Mouse (Mus musculus): Measurements from ENCODE around the gene Dnajb11. TPM values are rescaled to one million over a fixed set of nuclear protein-coding genes. Genes with fewer than 3 reads are reported as not detected.
A peak's percentile ranks its signal among the peaks of the same experiment; 100 is the strongest.

Dnajb11 gene
- 41.3 and 44.8 TPM in 2 replicates for polyA plus RNA-seq (2012; rRNA removed)

DNA sequence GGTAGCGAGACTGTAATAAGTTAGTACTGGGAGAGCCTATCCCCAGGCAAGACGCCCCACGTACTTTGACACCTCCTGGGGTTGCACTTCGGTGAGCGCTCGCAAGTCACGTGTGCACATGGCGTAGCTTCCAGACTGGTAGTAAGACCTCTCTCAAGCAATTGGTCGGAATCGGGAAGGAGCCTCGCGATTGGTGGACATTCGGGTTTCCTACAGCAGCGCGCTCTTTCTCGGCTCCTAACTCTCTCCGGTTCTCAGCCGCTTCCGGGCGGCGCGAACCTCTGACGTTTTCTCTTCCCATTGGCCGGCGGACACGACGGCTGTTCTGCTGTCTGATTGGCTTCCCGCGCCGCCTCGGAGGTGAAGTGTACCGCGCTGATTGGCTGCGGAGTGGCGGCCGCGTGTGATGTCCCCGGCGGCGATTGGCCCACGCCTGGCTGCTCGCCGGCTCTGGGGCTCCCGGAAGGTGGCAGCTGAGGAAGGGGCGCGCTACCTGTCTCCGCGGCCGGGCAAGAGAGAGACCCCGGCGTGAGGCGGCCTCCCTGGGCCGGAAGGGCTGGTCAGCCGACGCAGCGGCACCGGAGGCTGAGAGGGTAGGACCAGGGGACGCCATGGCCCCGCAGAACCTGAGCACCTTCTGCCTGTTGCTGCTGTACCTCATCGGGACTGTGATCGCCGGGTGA is at the start of gene Dnajb11, which contains the start of gene Tbccd1:
Gene Dnajb11 (plus strand): TSS at position 415 of the 683 bp plus-strand sequence.
Gene Tbccd1 (minus strand): TSS at position 239 of the 683 bp plus-strand sequence.
- under 1% methylated on average over 62 of the region's 62 CpGs for WGBS
- Histone ChIP-seq H3K27me3 (ENCODE audit: control insufficient read depth, insufficient read depth, low read length) (no peaks in the 10 kb centered on the region), H3K4me3 (replicated peaks; ENCODE audit: insufficient read depth, low read depth, low read length) (peak within 1 kb of the TSS; percentile 72), H3K27ac (ENCODE audit: insufficient read depth, low read length) (peak within 1 kb of the TSS; percentile 17; the same call in 1 of the 2 replicates), H3K4me1 (ENCODE audit: control insufficient read depth, insufficient read depth, low read length) (peaks cover 3% of the 10 kb centered on the region; the same call in 1 of the 2 replicates)
- peak; percentile 58; the same call in 1 of the 2 replicates for TF ChIP-seq POLR2A (IDR thresholded peaks at IDR 0.05; ENCODE audit: borderline replicate concordance, insufficient read depth, low read length)
- TF ChIP-seq CTCF (IDR thresholded peaks at IDR 0.05; ENCODE audit: borderline replicate concordance, insufficient read depth, low read depth, low read length) = no peak
- peak; percentile 99 to 100 for DNase-seq

- 76% methylated on average over 2 of the region's 2 CpGs for WGBS
- no peak within 1 kb of the TSS for H3K27ac ChIP-seq (ENCODE audit: insufficient read depth, low read length)
- no peak for TF ChIP-seq CTCF (IDR thresholded peaks at IDR 0.05; ENCODE audit: borderline replicate concordance, insufficient read depth, low read depth, low read length)
- no peak for TF ChIP-seq POLR2A (IDR thresholded peaks at IDR 0.05; ENCODE audit: borderline replicate concordance, insufficient read depth, low read length)
- no peak for DNase-seq
- H3K4me1 ChIP-seq (ENCODE audit: control insufficient read depth, insufficient read depth, low read length) = 0 out of 2 replicates have a peak, but pooled peaks cover 6% of the 10 kb centered on the region
- no peak within 1 kb of the TSS for H3K4me3 ChIP-seq (replicated peaks; ENCODE audit: insufficient read depth, low read depth, low read length)
- H3K27me3 ChIP-seq (ENCODE audit: control insufficient read depth, insufficient read depth, low read length) = no peaks in the 10 kb centered on the region
These were observed 46.2 kb upstream of the Dnajb11 start, which contains the start of gene Crygs for GRCm38 (mm10) chr16:22811477-22811876. TSS of gene Crygs (minus strand) at chr16:22811577.

DNA sequence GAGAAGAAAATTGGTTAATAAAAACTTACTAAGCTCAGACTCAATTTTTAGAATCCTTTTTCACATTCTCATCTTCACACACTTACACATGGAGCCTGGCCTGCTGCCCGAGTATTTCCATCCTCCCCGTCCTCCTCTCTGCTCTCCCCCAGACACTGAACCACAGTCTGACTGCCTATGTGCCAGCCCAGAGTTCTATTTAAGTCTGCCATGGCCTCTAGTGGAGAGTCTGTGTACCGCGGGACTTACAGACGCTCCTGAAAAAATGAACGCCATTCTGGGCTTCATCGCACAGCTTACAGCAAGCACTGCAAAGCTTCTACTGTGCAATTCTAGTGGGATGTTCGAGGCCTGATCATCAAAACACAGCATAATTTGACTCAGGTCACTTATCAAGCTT is 36.9 kb upstream of the Dnajb11 start:
- no peak overlapping the region for H3K27ac ChIP-seq (ENCODE audit: insufficient read depth, low read length)
- 17% methylated on average over 8 of the region's 8 CpGs for WGBS
- DNase-seq = no peak
- H3K4me1 ChIP-seq (ENCODE audit: control insufficient read depth, insufficient read depth, low read length) = no peaks in the 10 kb centered on the region
- H3K27me3 ChIP-seq (ENCODE audit: control insufficient read depth, insufficient read depth, low read length) = no peaks in the 10 kb centered on the region
- H3K4me3 ChIP-seq (replicated peaks; ENCODE audit: insufficient read depth, low read depth, low read length) = no peak overlapping the region
- peak; percentile 48; the same call in 1 of the 2 replicates for TF ChIP-seq CTCF (IDR thresholded peaks at IDR 0.05; ENCODE audit: borderline replicate concordance, insufficient read depth, low read depth, low read length)
- no peak for TF ChIP-seq POLR2A (IDR thresholded peaks at IDR 0.05; ENCODE audit: borderline replicate concordance, insufficient read depth, low read length)

GRCm38 (mm10) chr16:22832932-22833525 is 24.6 kb upstream of the Dnajb11 start:
- WGBS = 73% methylated on average over 3 of the region's 3 CpGs

GRCm38 (mm10) chr16:22839146-22839857 is 18.3 kb upstream of the Dnajb11 start:
- H3K4me1 ChIP-seq (ENCODE audit: control insufficient read depth, insufficient read depth, low read length) = no peaks in the 10 kb centered on the region
- no peak overlapping the region for H3K4me3 ChIP-seq (replicated peaks; ENCODE audit: insufficient read depth, low read depth, low read length)
- TF ChIP-seq POLR2A (IDR thresholded peaks at IDR 0.05; ENCODE audit: borderline replicate concordance, insufficient read depth, low read length) = no peak
- no peak for TF ChIP-seq CTCF (IDR thresholded peaks at IDR 0.05; ENCODE audit: borderline replicate concordance, insufficient read depth, low read depth, low read length)
- DNase-seq = no peak
- WGBS = 85% methylated on average over 3 of the region's 3 CpGs
- no peaks in the 10 kb centered on the region for H3K27me3 ChIP-seq (ENCODE audit: control insufficient read depth, insufficient read depth, low read length)
- H3K27ac ChIP-seq (ENCODE audit: insufficient read depth, low read length) = no peak overlapping the region

More at GRCm38 (mm10) chr16:22832932-22833525, 24.6 kb upstream of the Dnajb11 start:
- Histone ChIP-seq H3K4me1 (ENCODE audit: control insufficient read depth, insufficient read depth, low read length) (no peaks in the 10 kb centered on the region), H3K4me3 (replicated peaks; ENCODE audit: insufficient read depth, low read depth, low read length) (no peak overlapping the region), H3K27ac (ENCODE audit: insufficient read depth, low read length) (no peak overlapping the region), H3K27me3 (ENCODE audit: control insufficient read depth, insufficient read depth, low read length) (no peaks in the 10 kb centered on the region)
- TF ChIP-seq CTCF (IDR thresholded peaks at IDR 0.05; ENCODE audit: borderline replicate concordance, insufficient read depth, low read depth, low read length) = no peak
- no peak for TF ChIP-seq POLR2A (IDR thresholded peaks at IDR 0.05; ENCODE audit: borderline replicate concordance, insufficient read depth, low read length)
- no peak for DNase-seq

DNA sequence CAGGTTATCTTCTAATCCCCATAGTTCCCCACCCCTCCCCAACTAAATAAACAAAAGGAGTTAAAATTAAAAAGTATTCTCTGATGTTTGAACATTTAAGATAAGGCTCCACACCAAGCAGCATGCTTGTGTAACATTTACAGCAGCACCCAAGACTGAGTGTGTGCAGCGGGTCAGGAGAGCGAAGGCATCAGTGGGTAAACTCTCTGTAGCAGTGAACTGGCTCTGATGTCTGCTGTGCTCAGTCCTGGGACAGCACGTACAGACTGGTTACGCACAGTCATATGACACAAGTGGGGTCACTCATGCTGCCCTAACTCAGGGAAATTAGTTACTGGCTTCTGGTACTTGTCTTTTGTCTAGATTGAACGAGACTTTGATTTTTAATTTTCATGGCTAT is 14.8 kb upstream of the Dnajb11 start:
- 93% methylated on average over 5 of the region's 5 CpGs for WGBS
- DNase-seq = no peak

GRCm38 (mm10) chr16:22844061-22844801 is 13.4 kb upstream of the Dnajb11 start:
- 2% methylated on average over 26 of the region's 26 CpGs for WGBS
- TF ChIP-seq CTCF (IDR thresholded peaks at IDR 0.05; ENCODE audit: borderline replicate concordance, insufficient read depth, low read depth, low read length) (no peak), POLR2A (IDR thresholded peaks at IDR 0.05; ENCODE audit: borderline replicate concordance, insufficient read depth, low read length) (peak; percentile 51)
- no peaks in the 10 kb centered on the region for H3K27me3 ChIP-seq (ENCODE audit: control insufficient read depth, insufficient read depth, low read length)
- H3K4me3 ChIP-seq (replicated peaks; ENCODE audit: insufficient read depth, low read depth, low read length) = peak overlapping the region; percentile 84
- H3K27ac ChIP-seq (ENCODE audit: insufficient read depth, low read length) = no peak overlapping the region
- no peaks in the 10 kb centered on the region for H3K4me1 ChIP-seq (ENCODE audit: control insufficient read depth, insufficient read depth, low read length)
- DNase-seq = peak; percentile 81 to 83

More for the DNA sequence above, 14.8 kb upstream of the Dnajb11 start:
- Histone ChIP-seq H3K27ac (ENCODE audit: insufficient read depth, low read length) (no peak overlapping the region), H3K4me1 (ENCODE audit: control insufficient read depth, insufficient read depth, low read length) (no peaks in the 10 kb centered on the region), H3K27me3 (ENCODE audit: control insufficient read depth, insufficient read depth, low read length) (no peaks in the 10 kb centered on the region), H3K4me3 (replicated peaks; ENCODE audit: insufficient read depth, low read depth, low read length) (no peak overlapping the region)
- TF ChIP-seq POLR2A (IDR thresholded peaks at IDR 0.05; ENCODE audit: borderline replicate concordance, insufficient read depth, low read length) (no peak), CTCF (IDR thresholded peaks at IDR 0.05; ENCODE audit: borderline replicate concordance, insufficient read depth, low read depth, low read length) (no peak)

Measured in cerebellum, adult 2 months (tissue).